Comparison of ENCODE assay signal across 8 mouse cellular contexts in the genomic region with DNA sequence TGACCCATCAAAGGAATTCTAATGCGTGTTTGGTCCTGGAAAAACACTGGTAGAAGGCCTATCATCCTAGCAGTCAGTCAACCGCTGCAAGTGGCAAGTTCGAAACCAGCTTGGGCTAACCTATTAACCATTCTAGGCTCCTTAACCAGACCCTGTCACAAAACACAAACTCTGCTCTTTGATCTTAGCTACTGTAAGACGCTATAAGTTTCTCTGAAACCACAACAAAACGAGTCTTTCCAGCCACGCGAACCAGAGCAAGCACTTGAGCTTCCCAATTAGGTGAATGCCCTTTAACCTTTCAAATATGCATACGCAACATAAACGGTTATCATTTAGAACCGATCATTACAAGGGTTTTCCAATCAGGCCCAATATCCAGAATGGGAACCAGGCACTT. TPM values are rescaled to one million over a fixed set of nuclear protein-coding genes. Genes with fewer than 3 reads are reported as not detected.
DNase-seq lines count a peak whose midpoint lies in the region; ATAC-seq and TF ChIP-seq lines count a peak whose summit lies in the region.

No protein-coding gene starts in this region.

- H3K36me3 ChIP-seq in kidney, embryonic 15.5 days = peaks cover 10% of the 10 kb centered on the region
- no peaks in the 10 kb centered on the region for H3K36me3 ChIP-seq in hindbrain, embryonic 16.5 days (ENCODE audit: control insufficient read depth, insufficient read depth, low read length)
- 0 out of 2 replicates have a peak, but pooled peaks cover 2% of the 10 kb centered on the region for H3K36me3 ChIP-seq in midbrain, postnatal 0 days (ENCODE audit: insufficient read depth, low read length)

- H3K27ac ChIP-seq in kidney, embryonic 15.5 days = peak overlapping the region; percentile 96
- peak overlapping the region; percentile 92 for H3K27ac ChIP-seq in hindbrain, embryonic 16.5 days (ENCODE audit: low read depth, low read length)
- H3K27ac ChIP-seq in midbrain, postnatal 0 days (ENCODE audit: low read depth, low read length) = peak overlapping the region; percentile 95

- peak overlapping the region; percentile 89 for H3K9ac ChIP-seq in kidney, embryonic 15.5 days
- peak overlapping the region; percentile 99 for H3K9ac ChIP-seq in hindbrain, embryonic 16.5 days (ENCODE audit: low read depth, low read length)
- H3K9ac ChIP-seq in midbrain, postnatal 0 days (replicated peaks; ENCODE audit: low read length, poor library complexity, severe bottlenecking) = peak overlapping the region; percentile 91

- H3K27me3 ChIP-seq in kidney, embryonic 15.5 days = no peaks in the 10 kb centered on the region
- no peaks in the 10 kb centered on the region for H3K27me3 ChIP-seq in hindbrain, embryonic 16.5 days (replicated peaks; ENCODE audit: control insufficient read depth, insufficient read depth, low read length)
- no peaks in the 10 kb centered on the region for H3K27me3 ChIP-seq in midbrain, postnatal 0 days (ENCODE audit: insufficient read depth, low read length)

- no peak for DNase-seq in kidney, postnatal 25 days
- peak; percentile 23 for DNase-seq in brain, adult 2 months (ENCODE audit: low read depth, low spot score)
- DNase-seq in midbrain, postnatal 0 days (ENCODE audit: low spot score) = no peak
- no peak for DNase-seq in urinary bladder, postnatal 10 days (ENCODE audit: low spot score)
- DNase-seq in adipocyte (ENCODE audit: low spot score) = no peak
- no peak for DNase-seq in testis, postnatal 14 days (ENCODE audit: low spot score)

- peak overlapping the region; percentile 84 for H3K4me3 ChIP-seq in kidney, embryonic 15.5 days (replicated peaks)
- H3K4me3 ChIP-seq in hindbrain, embryonic 16.5 days (ENCODE audit: low read length) = peak overlapping the region; percentile 72
- peak overlapping the region; percentile 78 for H3K4me3 ChIP-seq in midbrain, postnatal 0 days (ENCODE audit: low read depth, low read length)

- no peak for ATAC-seq in kidney, embryonic 15.5 days (replicated peaks; ENCODE audit: low FRiP score)
- ATAC-seq in hindbrain, embryonic 16.5 days = no peak
- ATAC-seq in midbrain, postnatal 0 days (ENCODE audit: low FRiP score) = no peak

- no peaks in the 10 kb centered on the region for H3K9me3 ChIP-seq in kidney, embryonic 15.5 days (replicated peaks)
- no peaks in the 10 kb centered on the region for H3K9me3 ChIP-seq in hindbrain, embryonic 16.5 days (ENCODE audit: control insufficient read depth, low read length)
- H3K9me3 ChIP-seq in midbrain, postnatal 0 days (ENCODE audit: low read length) = no peaks in the 10 kb centered on the region

- 45% methylated on average over 10 of the region's 10 CpGs for WGBS in kidney, embryonic 15.5 days
- 61% methylated on average over 10 of the region's 10 CpGs for WGBS in hindbrain, embryonic 16.5 days
- WGBS in midbrain, postnatal 0 days = 65% methylated on average over 10 of the region's 10 CpGs

- H3K4me1 ChIP-seq in kidney, embryonic 15.5 days = peaks cover 57% of the 10 kb centered on the region
- H3K4me1 ChIP-seq in hindbrain, embryonic 16.5 days (ENCODE audit: control insufficient read depth, insufficient read depth, low read depth, low read length) = peaks cover 24% of the 10 kb centered on the region
- peaks cover 3% of the 10 kb centered on the region; the same call in 1 of the 2 replicates for H3K4me1 ChIP-seq in midbrain, postnatal 0 days (ENCODE audit: insufficient read depth, low read length)

- peak overlapping the region; percentile 80 for H3K4me2 ChIP-seq in kidney, embryonic 15.5 days
- peak overlapping the region; percentile 86 for H3K4me2 ChIP-seq in hindbrain, embryonic 16.5 days (ENCODE audit: low read length)
- H3K4me2 ChIP-seq in midbrain, postnatal 0 days (ENCODE audit: low read depth, low read length, poor library complexity, severe bottlenecking) = peak overlapping the region; percentile 89

- no peak for TF ChIP-seq CTCF in midbrain, postnatal 0 days (IDR thresholded peaks at IDR 0.05)

RNA-seq across cellular contexts. Expression of a gene that starts 33.7 kb away (rescaled TPM):
- polyA plus RNA-seq in kidney, embryonic 15.5 days (2015; fragmentation: Nextera tagmentation; extraction: Ambion mirVana) = 20.6 TPM in 2 replicates
- 42.5 and 43.8 TPM in 2 replicates for polyA plus RNA-seq in hindbrain, embryonic 16.5 days (2015; fragmentation: Nextera tagmentation; extraction: Ambion mirVana)
- total RNA-seq in midbrain, postnatal 0 days (2014; rRNA removed) = 50.7 and 77.7 TPM in 2 replicates
- polyA plus RNA-seq in midbrain, postnatal 0 days (2015; fragmentation: Nextera tagmentation; extraction: Ambion mirVana) = 46.2 and 49.9 TPM in 2 replicates
